Mouse (Mus musculus): ENCODE results near the gene Cyb5rl.

DNA sequence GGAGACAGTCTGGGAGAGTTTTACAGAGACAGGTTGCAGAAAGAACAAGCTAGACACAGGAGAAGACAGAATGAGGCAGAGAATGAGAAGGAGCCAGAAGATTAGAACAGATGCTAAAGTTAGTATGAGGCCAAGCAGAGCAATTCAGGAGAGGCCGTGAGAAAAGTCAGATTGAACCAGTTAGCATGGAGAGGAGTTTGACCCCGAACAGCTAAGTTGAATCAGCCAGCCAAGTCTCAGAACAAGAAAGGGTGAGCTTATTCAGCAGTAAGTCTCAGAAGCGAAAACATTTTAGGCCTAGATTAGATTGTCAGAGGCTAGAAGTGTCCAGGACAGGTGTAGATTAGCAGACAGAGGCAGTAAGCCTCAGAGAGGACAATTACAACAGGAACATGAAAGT is 69.7 kb downstream of the Cyb5rl start:
- TF ChIP-seq CTCF (IDR thresholded peaks at IDR 0.05; ENCODE audit: control insufficient read depth, insufficient read depth, low read length): no peak
- no peak for TF ChIP-seq POLR2A (IDR thresholded peaks at IDR 0.05; ENCODE audit: borderline replicate concordance, control insufficient read depth, low read depth, low read length)

Measured in bone marrow, adult 2 months (tissue).